Mouse (Mus musculus) lung, embryonic 14.5 days (tissue): Measurements from ENCODE around the gene Pik3cg. TPM values are rescaled to one million over a fixed set of nuclear protein-coding genes. Genes with fewer than 3 reads are reported as not detected.

ENCODE experiments used
- ATAC-seq: fragments of 200-750 bp; cut with Nextera tagmentation; 2 replicates; pipeline ENCODE4 v1.8.0; 2017; ENCODE audit warnings: mild to moderate bottlenecking, moderate TSS enrichment, moderate library complexity; ENCODE audit not compliant: insufficient read depth
- DNase-seq: peaks from one replicate; pipeline ENCODE4 v3.0.0-alpha.2; 2015
- H3K27ac ChIP-seq: fragments of 300-500 bp; sonication (generic); 2 replicates; pipeline ENCODE4 v1.5.1; 2014; ENCODE audit warnings: low read depth, mild to moderate bottlenecking, moderate library complexity
- H3K27me3 ChIP-seq: fragments of 300-500 bp; sonication (generic); 2 replicates; pipeline ENCODE4 v1.6.1; 2014; ENCODE audit warnings: low read length, control low read depth; ENCODE audit not compliant: insufficient read depth
- H3K36me3 ChIP-seq: fragments of 300-500 bp; sonication (generic); 2 replicates; pipeline ENCODE4 v1.6.1; 2014; ENCODE audit warnings: control low read depth; ENCODE audit not compliant: insufficient read depth
- H3K4me1 ChIP-seq: fragments of 300-500 bp; sonication (generic); 2 replicates; pipeline ENCODE4 v1.6.1; 2014; ENCODE audit warnings: antibody characterized with exemption, control low read depth; ENCODE audit not compliant: insufficient read depth
- H3K4me2 ChIP-seq: fragments of 300-500 bp; sonication (generic); 2 replicates; pipeline ENCODE4 v1.6.1; 2014; ENCODE audit warnings: mild to moderate bottlenecking
- H3K4me3 ChIP-seq: fragments of 300-500 bp; sonication (generic); 2 replicates; pipeline ENCODE4 v1.5.1; 2014; ENCODE audit warnings: low read depth, low read length
- H3K9ac ChIP-seq: fragments of 300-500 bp; sonication (generic); 2 replicates; pipeline ENCODE4 v1.6.1; 2014
- H3K9me3 ChIP-seq: fragments of 300-500 bp; sonication (generic); 2 replicates; pipeline ENCODE4 v1.6.1; 2016; ENCODE audit warnings: low read depth, low read length, control low read depth
- CTCF ChIP-seq: IDR thresholded peaks from 2 replicates; pipeline ENCODE4 v1.5.1; 2016; ENCODE audit warnings: antibody characterized with exemption, low read depth
- WGBS: fragments of 180-500 bp; shearing (Covaris S2); extraction: QIAGEN DNeasy Blood & Tissue Kit; methylation state at CpG from one replicate; pipeline ENCODE4 v1.1.7; 2014; 5-methylcytosine and 5-hydroxymethylcytosine counted together
- polyA plus RNA-seq: library from polyadenylated mRNA; unstranded; fragments of >200 nt; fragmentation: Nextera tagmentation; extraction: Ambion mirVana; gene quantifications from 2 replicates; pipeline ENCODE4 v1.2.1, GENCODE M21; 2014

Pik3cg gene
- polyA plus RNA-seq, 1 experiment from 2014 or later, result 4.8 TPM

DNA sequence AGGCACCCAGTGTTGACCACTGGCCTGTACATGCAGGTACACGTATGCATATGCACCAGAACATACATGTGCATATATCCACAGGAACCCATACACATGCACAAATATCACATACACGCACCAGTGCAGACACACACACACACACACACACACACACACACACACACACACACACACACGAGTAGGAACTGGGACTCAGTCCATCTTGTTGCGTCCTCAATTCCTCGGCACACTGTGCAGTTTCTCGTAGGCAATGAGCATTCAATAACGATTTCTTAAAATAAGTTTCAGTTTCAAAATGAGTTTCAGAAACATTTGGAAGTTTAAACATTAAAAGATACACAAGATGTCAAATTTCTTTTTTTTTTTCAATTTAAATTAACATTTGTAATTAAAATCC is 35.6 kb downstream of the Pik3cg start:
- H3K27me3 ChIP-seq, result no peaks in the 10 kb centered on the region
- no peak for TF ChIP-seq CTCF
- WGBS, result 88% methylated on average over 7 of the region's 7 CpGs
- no peak for DNase-seq
- no peak overlapping the region for H3K27ac ChIP-seq
- no peaks in the 10 kb centered on the region for H3K9me3 ChIP-seq
- H3K4me2 ChIP-seq, result no peak overlapping the region
- no peak overlapping the region for H3K4me3 ChIP-seq
- ATAC-seq, result no peak
- no peaks in the 10 kb centered on the region for H3K4me1 ChIP-seq
- H3K36me3 ChIP-seq, result no peaks in the 10 kb centered on the region
- no peak overlapping the region for H3K9ac ChIP-seq

- no peak overlapping the region for H3K4me2 ChIP-seq
- 24% methylated on average over 5 of the region's 5 CpGs for WGBS
- no peak overlapping the region for H3K9ac ChIP-seq
- H3K36me3 ChIP-seq, result no peaks in the 10 kb centered on the region
- H3K27me3 ChIP-seq, result no peaks in the 10 kb centered on the region
- H3K27ac ChIP-seq, result no peak overlapping the region
- H3K9me3 ChIP-seq, result no peaks in the 10 kb centered on the region
- H3K4me3 ChIP-seq, result no peak overlapping the region
- ATAC-seq, result no peak
- no peak for DNase-seq
- no peaks in the 10 kb centered on the region for H3K4me1 ChIP-seq
- TF ChIP-seq CTCF, result no peak
These were observed 39.3 kb downstream of the Pik3cg start for GRCm38 (mm10) chr12:32169164-32169563.

- Histone ChIP-seq H3K4me3 (no peak overlapping the region), H3K36me3 (no peaks in the 10 kb centered on the region), H3K4me2 (no peak overlapping the region), H3K9me3 (no peaks in the 10 kb centered on the region), H3K4me1 (no peaks in the 10 kb centered on the region), H3K27ac (no peak overlapping the region), H3K27me3 (no peaks in the 10 kb centered on the region), H3K9ac (no peak overlapping the region)
- no peak for TF ChIP-seq CTCF
- no peak for ATAC-seq
- DNase-seq, result no peak
- 29% methylated on average over 3 of the region's 3 CpGs for WGBS
These were observed 39.7 kb downstream of the Pik3cg start for GRCm38 (mm10) chr12:32168751-32169150.

DNA sequence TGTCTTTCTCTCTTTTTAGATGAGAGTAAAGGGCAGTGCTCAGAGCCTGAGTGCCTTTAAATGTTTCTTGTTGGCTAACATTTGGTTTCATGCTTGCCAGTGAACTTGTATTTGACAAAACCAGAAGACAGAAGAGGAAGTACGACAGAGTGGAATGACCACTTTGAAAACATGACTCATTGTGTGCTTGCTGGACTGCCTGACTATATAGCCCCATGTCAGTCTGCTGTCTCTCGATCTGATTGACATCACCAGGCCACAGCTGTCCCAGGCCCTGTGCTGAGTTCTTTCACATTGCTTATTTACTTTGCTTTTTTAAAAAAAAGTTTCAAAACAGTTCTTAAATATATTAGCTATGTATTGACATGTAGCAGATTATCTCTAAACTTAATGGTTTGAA is 44.8 kb downstream of the Pik3cg start:
- H3K9me3 ChIP-seq, result no peaks in the 10 kb centered on the region
- no peak for TF ChIP-seq CTCF
- ATAC-seq (no peak), DNase-seq (no peak)
- H3K4me1 ChIP-seq, result no peaks in the 10 kb centered on the region
- no peak overlapping the region for H3K4me2 ChIP-seq
- H3K4me3 ChIP-seq, result no peak overlapping the region
- H3K9ac ChIP-seq, result no peak overlapping the region
- no peak overlapping the region for H3K27ac ChIP-seq
- H3K27me3 ChIP-seq, result no peaks in the 10 kb centered on the region
- WGBS, result 59% methylated on average over 2 of the region's 2 CpGs
- no peaks in the 10 kb centered on the region for H3K36me3 ChIP-seq

GRCm38 (mm10) chr12:32158757-32159156 is 49.7 kb downstream of the Pik3cg start:
- Histone ChIP-seq H3K4me1 (no peaks in the 10 kb centered on the region), H3K9ac (no peak overlapping the region), H3K4me3 (no peak overlapping the region), H3K4me2 (no peak overlapping the region), H3K36me3 (no peaks in the 10 kb centered on the region), H3K27me3 (no peaks in the 10 kb centered on the region), H3K9me3 (no peaks in the 10 kb centered on the region), H3K27ac (no peak overlapping the region)
- 60% methylated on average over 5 of the region's 5 CpGs for WGBS
- no peak for TF ChIP-seq CTCF
- no peak for DNase-seq
- ATAC-seq, result no peak

- DNase-seq (no peak), ATAC-seq (no peak)
- WGBS, result 80% methylated on average over 7 of the region's 7 CpGs
- no peak overlapping the region for H3K4me3 ChIP-seq
- no peak for TF ChIP-seq CTCF
- no peaks in the 10 kb centered on the region for H3K9me3 ChIP-seq
- H3K36me3 ChIP-seq, result no peaks in the 10 kb centered on the region
- H3K9ac ChIP-seq, result no peak overlapping the region
- no peaks in the 10 kb centered on the region for H3K27me3 ChIP-seq
- no peak overlapping the region for H3K27ac ChIP-seq
- H3K4me1 ChIP-seq, result no peaks in the 10 kb centered on the region
- H3K4me2 ChIP-seq, result no peak overlapping the region
These were observed 61.9 kb downstream of the Pik3cg start for GRCm38 (mm10) chr12:32146606-32147005.

DNA sequence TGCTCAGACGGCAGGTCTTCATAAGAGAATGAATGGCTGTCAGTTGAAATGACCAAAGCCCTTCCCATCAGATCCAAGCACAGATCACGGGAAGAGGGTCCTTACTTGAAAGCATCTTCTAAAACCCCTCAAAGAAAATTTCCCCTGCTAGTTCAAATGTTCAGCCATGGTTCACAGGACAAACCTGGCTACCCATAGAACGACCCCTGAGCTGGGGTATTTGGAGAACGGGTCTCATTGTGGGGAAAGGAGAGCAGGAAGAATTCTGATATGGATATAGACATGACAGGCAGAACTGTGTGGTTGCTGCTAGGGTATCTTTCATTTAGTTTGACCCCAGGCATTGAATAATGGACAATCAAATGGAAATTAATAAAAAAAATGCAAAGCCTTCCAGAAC is 62.8 kb downstream of the Pik3cg start:
- 74% methylated on average over 4 of the region's 4 CpGs for WGBS
- H3K27ac ChIP-seq, result no peak overlapping the region
- H3K9ac ChIP-seq, result no peak overlapping the region
- H3K9me3 ChIP-seq, result no peaks in the 10 kb centered on the region
- H3K36me3 ChIP-seq, result no peaks in the 10 kb centered on the region
- H3K4me3 ChIP-seq, result no peak overlapping the region
- H3K27me3 ChIP-seq, result no peaks in the 10 kb centered on the region
- H3K4me1 ChIP-seq, result no peaks in the 10 kb centered on the region
- ATAC-seq, result no peak
- no peak overlapping the region for H3K4me2 ChIP-seq
- no peak for DNase-seq
- TF ChIP-seq CTCF, result no peak

- 3% methylated on average over 5 of the region's 5 CpGs for WGBS
These were observed 63.9 kb downstream of the Pik3cg start for GRCm38 (mm10) chr12:32144513-32144912.

More at GRCm38 (mm10) chr12:32144513-32144912, 63.9 kb downstream of the Pik3cg start:
- ATAC-seq, result peak; percentile 82; the same call in 1 of the 2 replicates
- H3K4me2 ChIP-seq, result no peak overlapping the region
- H3K9ac ChIP-seq, result no peak overlapping the region
- no peaks in the 10 kb centered on the region for H3K4me1 ChIP-seq
- H3K27ac ChIP-seq, result no peak overlapping the region
- no peaks in the 10 kb centered on the region for H3K27me3 ChIP-seq
- no peak overlapping the region for H3K4me3 ChIP-seq
- H3K36me3 ChIP-seq, result no peaks in the 10 kb centered on the region
- peak; percentile 83 for TF ChIP-seq CTCF
- H3K9me3 ChIP-seq, result no peaks in the 10 kb centered on the region
- peak; percentile 91 for DNase-seq
